In the genomic region with DNA sequence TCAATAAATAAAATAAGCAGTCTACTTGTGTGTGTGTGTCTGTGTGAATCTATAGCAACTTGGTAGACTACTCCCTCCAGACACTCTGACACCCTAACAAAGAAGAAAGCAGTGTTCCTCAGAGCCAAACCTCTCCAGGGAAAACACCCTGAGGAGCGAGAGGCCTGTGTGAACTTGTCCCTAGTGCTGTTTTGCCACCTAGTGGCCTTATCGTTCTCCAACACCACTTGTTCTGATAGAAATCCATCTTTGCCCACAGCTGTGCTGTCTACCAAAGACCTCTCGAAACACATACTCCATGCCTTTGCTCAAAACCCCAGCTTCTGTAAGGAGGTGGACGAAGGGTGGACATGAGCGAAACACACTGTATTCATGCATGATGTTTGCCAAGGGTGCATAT, we compare ENCODE assay signal across 1 mouse cellular context.
TF ChIP-seq lines count a peak whose summit lies in the region.

No protein-coding gene starts in this region.

TF ChIP-seq in MEL, 35 proteins besides CTCF, POLR2A, EP300 and RAD21 (continued from another document):
- no peak for TF ChIP-seq GABPA (IDR thresholded peaks at IDR 0.05; ENCODE audit: low read depth, low read length)
- peak; percentile 39; the same call in 1 of the 2 replicates for TF ChIP-seq ZC3H11A (IDR thresholded peaks at IDR 0.05; ENCODE audit: low read depth, low read length)
- TF ChIP-seq TAL1 (IDR thresholded peaks at IDR 0.05; ENCODE audit: low read length), result no peak
- no peak for TF ChIP-seq MYC (IDR thresholded peaks at IDR 0.05; ENCODE audit: low read depth, low read length)
- TF ChIP-seq RCOR1 (IDR thresholded peaks at IDR 0.05; ENCODE audit: low read depth, low read length), result no peak
- no peak for TF ChIP-seq USF1 (IDR thresholded peaks at IDR 0.05; ENCODE audit: low read depth, low read length)
- peak; percentile 68 for TF ChIP-seq SMC3 (IDR thresholded peaks at IDR 0.05; ENCODE audit: low read depth, low read length)
- TF ChIP-seq ZNF384 (IDR thresholded peaks at IDR 0.05; ENCODE audit: low read depth, low read length), result peak; percentile 42; the same call in 1 of the 2 replicates
- TF ChIP-seq NRF1 (IDR thresholded peaks at IDR 0.05; ENCODE audit: insufficient read depth, low read depth, low read length, poor library complexity, severe bottlenecking), result no peak
- no peak for TF ChIP-seq MXI1 (IDR thresholded peaks at IDR 0.05; ENCODE audit: low read depth, low read length)
- TF ChIP-seq GATA1 (IDR thresholded peaks at IDR 0.05; ENCODE audit: low read depth, low read length), result no peak
- no peak for TF ChIP-seq TCF12 (IDR thresholded peaks at IDR 0.05; ENCODE audit: low read depth, low read length)
TF ChIP-seq in MEL: peak in this region for 3.
